Mouse (Mus musculus) left cerebral cortex, postnatal 10 days (tissue): ENCODE results near the gene Hirip3. TPM values are rescaled to one million over a fixed set of nuclear protein-coding genes. Genes with fewer than 3 reads are reported as not detected.
A peak's percentile ranks its signal among the peaks of the same experiment; 100 is the strongest.

Experiments used
- DNase-seq, 2 experiments: peaks; one replicate each; pipeline ENCODE4 v3.0.0; 2021 to 2022; ENCODE audit warnings: low spot score in 2 of 2, mixed read lengths in 1 of 2; ENCODE audit errors: extremely low spot score in 1 of 2
- intact Hi-C: fragments of 180-260 bp; cut with DNase I; formaldehyde crosslinking; loops from one replicate; pipeline ENCODE4 v1.15.1; 2025
- total RNA-seq, 2 experiments: library from RNA; stranded (reverse); gene quantifications; 2 replicates each; pipeline ENCODE4 v1.2.3; 2021

Gene Hirip3
- total RNA-seq, 2 experiments from 2014 or later: 32.4 to 41.1 TPM

DNA sequence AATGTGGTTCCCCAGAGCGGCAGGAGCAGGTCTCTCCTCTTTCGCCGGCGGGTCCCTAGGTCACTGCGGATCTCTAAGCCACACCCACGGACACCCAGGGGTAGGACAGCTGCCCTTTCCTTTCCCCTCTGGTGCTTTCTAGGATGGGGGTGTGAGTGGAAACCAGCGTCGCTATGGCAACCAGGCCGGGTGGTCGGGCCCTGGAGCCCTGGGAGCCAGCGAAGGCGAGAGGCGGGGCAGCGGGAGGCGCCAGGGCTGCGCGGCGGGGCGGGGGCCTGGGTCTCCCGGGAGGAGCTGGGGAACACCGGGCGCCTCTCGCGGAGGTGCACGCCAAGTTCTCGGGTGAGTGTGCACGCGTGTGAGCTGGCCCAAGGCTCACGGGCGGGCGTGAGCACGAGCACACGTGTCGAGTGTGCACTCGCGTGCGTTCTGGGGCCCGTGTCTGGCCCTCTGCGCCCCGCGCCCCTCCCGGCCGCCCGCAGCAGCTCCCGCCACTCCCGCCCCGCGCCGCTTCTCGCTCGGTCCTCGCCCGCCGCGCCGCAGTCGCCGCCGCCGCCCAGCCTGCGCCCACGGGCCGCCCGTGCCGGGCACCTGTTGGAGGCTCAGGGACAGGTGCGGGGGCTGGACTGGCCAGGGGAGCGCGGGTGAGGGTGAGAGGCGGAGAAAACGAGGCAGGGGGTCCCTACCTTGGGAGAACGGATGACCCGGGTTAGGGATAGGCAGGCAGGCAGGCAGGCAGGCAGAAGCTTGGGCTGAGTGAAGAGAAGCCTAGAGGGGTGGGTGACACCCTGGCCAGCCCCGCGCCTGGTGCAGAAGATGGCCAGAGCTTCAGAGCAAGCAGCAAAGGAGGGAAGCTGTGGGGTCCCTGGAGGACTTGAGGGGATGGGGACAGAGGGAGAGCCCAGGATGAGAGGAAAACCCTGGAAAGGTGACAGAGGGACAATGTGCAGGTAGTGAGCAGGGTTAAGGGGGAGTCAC is 14.1 kb upstream of the Hirip3 start:
- intact Hi-C loops: no loop called here
- peak in 1 of 2 experiments; percentile 74 for DNase-seq

DNA sequence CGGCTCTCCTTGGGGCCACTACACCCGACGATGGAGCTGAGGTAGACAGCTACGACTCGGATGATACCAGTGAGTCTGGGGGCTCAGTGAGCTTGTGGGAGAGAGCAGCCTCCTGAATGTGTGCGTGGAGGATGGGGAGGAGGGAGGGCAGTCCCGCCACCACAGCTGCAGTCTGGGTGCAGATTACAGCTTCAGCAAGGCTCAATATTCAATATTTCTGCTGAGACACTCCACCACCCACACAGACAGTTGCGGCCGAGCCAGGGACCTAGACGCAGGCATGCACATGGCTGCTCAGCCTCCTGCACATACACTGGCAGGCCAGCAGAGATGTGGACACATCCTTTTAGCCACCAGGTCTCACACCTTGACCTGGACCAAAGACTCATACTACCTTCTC is 13.0 kb upstream of the Hirip3 start:
- peak in 1 of 2 experiments; percentile 49 for DNase-seq
- intact Hi-C loops: no loop called here

DNA sequence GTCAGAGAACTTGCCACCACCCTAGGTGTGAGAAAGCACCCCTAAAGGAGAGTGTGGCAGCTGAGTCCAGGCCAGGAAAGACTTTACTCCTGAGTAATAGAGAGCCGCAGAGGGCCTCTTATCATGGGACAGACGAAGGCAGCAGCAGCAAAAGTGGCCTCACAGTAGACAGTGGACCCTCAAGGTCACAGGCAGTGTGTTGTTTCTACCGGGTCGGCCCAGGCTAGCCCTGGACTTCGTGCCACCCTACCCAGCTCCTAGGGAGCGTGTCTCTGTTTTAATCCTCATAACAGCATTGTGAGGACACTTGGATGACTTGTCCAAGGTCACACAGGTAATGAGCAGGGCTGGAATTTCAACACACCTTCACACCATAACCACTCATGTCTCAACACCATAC is 11.6 kb upstream of the Hirip3 start:
- intact Hi-C loops: no loop called here
- no peak for DNase-seq

DNA sequence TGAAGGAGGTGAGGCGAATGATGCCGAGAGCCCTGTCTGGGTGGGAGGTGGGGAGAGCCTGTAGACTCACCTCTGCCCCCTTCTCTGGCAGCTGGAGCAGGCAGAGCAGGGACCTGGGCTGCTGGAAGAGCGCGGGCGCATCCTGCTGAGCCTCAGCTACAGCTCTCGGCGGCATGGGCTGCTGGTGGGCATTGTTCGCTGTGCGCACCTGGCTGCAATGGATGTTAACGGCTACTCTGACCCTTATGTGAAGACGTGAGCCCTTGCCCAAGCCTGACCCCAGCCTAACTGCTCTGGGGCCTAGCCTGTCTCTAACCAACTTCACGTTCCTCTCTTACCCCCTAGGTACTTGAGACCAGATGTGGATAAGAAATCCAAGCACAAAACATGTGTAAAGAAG is 10.6 kb upstream of the Hirip3 start:
- no peak for DNase-seq
- intact Hi-C loops: no loop called here

DNA sequence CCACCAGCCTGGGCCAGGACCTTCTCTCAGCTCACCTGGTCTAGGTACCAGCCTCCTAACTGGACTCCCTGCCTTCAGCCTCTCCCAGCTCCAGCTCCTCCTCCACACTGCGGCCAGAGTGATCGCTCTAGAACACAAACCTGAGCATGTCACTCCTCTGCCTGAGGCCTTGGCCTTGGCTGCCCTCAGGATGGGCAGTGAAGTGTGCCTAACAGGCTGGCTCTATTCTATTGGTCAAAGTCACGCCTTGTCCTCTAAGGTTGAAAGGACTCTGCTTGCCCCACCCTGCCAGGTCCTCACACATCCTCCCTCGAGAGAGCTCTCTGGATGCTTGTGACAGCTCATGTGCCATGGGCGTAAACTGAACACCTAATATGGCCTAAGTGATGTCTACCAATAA is 8.3 kb upstream of the Hirip3 start:
- intact Hi-C loops: no loop called here
- peak in 1 of 2 experiments; percentile 16 for DNase-seq

DNA sequence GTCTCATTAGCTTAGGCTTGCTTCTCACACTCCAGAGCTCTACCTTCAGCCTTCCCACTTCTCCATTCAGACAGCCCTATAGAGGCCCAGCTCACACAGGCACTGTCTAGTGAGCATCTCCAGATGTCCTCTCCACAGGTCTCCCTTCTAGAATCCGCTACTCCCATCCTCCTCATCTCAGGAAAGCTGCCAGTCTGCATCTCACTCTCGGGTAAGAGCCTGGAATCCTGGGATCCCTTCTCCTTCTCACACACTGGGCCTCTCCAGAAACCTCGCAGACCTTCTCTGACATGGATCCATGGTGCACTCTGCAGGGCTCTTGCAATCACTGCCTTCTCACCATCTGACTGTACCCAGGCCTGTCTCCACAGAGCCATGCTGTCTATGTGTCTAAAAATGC is 6.1 kb upstream of the Hirip3 start:
- intact Hi-C loops: no loop called here
- peak in 1 of 2 experiments; percentile 17 for DNase-seq

DNA sequence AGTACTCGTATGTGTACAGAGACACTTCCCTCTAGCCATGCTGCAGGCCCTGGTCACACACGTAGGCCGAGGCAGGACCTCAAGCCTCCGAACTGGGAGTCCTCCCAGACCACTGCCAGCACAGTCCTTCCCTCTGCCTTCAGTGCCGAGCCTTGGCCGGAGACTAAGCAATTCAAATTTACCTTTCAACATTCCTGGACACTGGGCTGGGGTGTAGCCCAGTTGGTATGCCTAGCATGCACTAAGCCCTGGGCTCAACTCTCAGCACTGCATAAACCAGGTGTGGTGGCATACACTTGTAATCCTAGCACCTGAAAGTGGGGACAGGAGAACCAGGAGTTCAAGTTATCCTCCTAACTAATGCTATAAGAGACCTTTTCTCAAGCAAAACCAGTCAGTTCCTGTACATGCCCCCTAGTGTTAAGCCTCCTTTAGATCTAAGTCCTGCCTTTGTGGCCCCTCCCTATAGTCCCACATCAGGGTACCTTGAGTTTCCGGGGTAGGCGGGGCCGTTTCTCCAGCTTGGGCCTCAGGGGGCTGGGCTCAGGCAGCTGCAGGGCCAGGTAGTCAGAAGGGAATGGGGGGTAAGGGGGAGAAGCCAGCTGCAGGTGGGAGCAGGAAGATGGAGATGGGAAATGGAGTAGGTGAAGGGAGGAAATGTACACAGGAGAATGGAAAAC is 4.9 kb upstream of the Hirip3 start:
- peak in 1 of 2 experiments; percentile 24 for DNase-seq
- intact Hi-C loops: no loop called here

DNA sequence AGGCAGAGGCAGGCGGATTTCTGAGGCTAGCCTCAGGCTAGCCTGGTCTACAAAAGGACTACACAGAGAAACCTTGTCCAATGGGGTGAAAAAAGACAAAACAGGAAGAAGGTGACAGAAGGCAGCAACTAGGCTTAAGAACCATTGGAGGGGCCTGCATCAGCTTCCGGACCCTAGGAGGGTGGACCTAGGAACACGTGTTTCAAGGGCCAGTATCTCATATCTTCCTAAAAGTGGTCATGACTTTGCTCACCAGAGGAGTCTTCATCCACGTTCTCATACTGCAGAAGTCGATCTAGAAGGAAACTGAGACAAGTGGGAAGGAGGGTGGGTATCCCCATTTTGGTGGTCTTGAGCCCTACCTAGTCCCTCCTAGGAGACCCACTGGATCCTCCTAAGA is 785 bp upstream of the Hirip3 start:
- DNase-seq: no peak

DNA sequence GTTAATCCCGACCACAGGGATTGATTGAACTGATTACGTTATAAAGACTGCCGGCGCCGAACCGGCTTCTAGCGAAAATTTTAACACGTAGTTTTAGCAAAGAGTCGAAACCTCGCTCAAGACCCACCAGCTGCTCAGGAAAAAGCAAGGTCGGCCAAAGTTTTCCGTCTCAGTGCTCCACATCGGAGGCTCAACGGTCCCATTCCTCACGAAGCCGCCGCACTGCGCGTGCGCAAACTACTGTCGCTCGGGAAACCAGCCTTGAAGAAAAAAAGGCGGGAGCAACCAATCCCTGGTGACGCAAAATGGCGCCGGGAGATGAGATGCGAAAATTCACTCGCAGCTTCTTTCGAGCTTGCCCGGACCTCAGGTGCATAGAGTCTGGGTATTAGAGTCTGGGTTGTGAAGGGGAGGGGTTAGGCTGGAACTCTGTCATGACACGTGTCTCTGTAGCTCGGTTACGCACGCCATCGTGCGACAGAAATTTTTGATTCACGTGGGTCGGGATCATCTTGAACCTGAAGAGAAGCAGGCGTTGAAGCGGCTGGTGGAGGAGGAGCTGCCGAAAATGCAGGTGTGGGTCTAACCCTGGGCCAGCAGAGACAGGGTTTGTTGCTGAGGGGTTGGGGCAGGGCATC is 494 bp downstream of the Hirip3 start, which contains the start of gene Ino80e:
Ino80e (minus strand) TSS at position 231 of the 638 bp plus-strand sequence.
- DNase-seq: peak; percentile 94 to 96
- intact Hi-C loops: no loop called here

More for the DNA sequence above, 785 bp upstream of the Hirip3 start:
- intact Hi-C loops: loop anchor here (2.0 kb wide), 1 partner anchor 38 kb away; no protein-coding TSS in a partner anchor

DNA sequence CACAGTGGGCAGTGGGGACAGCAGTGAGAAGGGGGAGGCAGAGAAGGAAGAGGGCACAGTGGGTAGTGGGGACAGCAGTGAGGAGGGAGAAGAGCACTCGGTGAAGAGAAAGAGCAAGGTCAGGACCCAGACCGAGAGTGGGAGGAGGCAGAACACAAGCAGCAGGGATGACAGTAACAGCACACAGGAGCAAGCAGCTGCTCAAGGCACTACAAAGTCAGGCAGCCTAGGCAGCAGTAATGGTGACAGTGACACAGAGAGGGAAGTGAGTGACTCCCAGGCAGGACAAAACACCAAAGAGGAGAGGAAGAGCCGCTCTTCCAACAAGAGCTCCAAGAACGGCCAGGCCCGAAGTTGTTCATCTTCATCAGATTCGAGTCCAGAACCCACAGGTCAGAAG is 2.0 kb downstream of the Hirip3 start:
- DNase-seq: no peak
- intact Hi-C loops: no loop called here

DNA sequence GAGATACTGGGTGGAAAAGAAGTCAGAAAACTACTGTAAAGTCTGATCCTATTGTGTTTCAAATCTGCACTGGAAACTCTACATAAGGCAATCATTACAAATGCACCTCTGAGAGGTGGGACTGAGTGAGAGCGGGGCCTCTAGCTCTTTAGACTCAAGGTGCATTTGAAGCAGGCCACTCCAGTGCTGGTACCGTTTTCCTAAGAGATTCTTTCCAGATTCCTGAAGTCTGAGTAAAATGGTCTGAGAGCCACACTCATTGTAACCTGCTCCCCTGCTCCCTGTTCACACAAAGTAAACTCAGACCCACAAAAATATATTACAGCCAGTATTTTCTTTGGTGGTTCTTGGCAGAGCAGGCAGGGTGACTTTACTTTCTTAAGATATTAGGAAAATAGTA is 5.8 kb downstream of the Hirip3 start:
- intact Hi-C loops: no loop called here
- DNase-seq: no peak

DNA sequence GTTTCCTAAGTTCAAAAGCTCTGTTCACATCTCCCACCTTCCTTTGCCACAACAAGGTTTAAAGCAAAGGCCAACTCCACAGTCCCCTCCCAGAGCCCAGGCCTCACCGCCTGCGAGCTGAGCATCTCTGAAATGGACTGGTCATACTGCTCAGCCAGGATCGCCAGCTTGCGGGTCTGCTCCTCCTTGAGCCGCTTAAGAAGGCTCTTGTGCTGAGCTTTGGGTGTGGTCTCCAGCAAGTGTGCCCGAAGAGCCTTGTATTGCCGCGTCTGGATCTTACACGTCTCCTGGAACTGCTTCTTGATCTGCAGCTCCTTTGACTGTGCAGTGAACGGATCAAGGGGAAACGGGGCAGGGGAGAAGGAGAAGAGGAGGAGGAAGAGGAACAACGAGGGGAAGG is 6.2 kb downstream of the Hirip3 start:
- intact Hi-C loops: no loop called here
- DNase-seq: no peak

DNA sequence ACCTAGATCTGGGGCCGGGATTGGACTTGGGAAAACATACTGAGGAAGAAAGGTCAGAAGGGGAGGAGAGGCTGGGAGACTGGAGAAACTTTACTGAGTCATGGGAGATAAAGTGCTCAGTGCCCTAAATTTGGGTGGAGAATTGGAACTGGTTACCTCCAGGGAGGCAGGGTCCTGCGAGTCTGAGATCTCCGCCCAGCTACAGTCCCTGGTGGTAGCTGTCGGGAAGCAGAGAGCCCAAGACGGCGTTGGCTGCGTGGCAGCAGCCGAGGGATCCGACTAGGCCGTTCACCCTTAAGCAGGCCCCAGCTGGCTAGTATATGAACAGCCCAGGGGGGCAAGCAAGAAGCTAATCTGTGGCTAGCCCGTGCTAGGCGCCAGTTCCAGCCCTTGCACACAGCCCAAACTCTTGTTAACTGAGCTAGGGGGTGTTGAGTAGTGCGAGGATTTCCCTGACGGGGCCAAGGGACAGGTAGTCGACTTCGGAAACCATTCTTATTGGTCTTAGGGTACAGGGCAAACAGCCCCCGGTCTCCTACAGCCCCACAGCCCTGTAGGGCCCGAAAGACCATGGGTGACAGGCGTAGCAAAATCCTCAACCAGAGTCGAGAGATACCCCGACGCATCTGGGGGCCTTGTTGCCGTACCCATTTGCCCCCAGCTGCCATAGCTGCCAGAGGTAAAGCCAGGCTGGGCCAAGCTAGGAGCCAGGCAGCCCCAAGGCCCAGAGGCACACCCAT is 8.2 kb downstream of the Hirip3 start:
- intact Hi-C loops: no loop called here
- no peak for DNase-seq

DNA sequence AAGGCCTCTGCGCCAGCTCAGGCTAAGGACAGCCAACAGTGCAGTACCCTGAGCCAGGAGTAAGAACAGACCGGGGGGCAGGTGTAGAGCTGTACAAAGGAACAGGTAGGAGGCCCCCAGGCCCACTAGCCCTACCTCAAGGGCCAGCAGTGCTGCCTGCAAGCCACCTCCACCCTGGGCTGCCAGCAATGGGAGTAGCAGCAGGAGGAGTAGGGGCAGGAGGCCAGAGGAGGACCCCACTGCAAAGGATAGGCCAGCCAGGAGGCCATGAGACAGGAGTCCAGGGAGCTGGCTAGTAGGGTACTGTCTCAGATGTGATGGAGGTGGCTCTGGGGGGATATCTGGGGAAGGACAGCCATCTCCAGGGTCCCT is 8.7 kb downstream of the Hirip3 start:
- intact Hi-C loops: no loop called here
- DNase-seq: peak in 1 of 2 experiments; percentile 16

DNA sequence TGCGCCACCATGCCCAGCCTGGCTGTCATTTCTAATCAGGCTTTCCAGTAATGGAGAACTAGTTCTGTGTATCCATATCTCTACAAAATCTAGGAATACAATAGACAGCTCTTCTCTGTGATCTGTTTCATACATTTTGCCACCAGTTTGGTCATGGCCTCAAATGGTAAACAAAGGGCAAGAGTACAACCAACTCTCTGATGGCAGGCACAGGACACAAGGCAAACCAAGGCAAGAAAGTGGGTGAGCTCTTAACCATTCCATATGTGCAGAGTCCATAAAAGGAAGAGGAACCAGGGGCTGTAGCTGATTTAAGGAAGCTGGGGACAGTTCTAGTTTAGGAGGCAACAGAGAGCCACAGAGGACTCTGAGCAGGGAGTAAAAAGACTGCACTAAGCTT is 15.5 kb downstream of the Hirip3 start:
- DNase-seq: no peak
- intact Hi-C loops: loop anchor here (5.0 kb wide), 1 partner anchor 85 kb away; no protein-coding TSS in a partner anchor

DNA sequence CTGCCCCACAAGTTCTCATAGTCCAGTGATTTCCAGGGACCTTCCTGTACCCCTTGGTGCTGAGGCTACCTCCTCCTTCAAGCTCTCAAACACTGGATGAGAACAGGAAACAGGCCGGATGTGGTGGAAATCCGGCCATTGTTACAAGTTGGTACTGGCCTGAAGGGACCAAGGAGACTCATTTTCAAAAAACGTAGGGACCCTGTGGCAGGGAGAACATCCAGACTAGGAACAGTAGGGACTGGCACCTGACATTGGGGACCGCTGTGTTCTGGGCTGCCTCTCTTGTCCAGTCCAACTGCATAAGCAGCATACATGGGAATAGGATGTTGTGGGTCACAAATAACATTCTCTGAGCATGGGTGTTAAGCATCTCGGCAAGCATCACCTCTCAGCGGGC is 19.3 kb downstream of the Hirip3 start:
- no peak for DNase-seq
- intact Hi-C loops: no loop called here

DNA sequence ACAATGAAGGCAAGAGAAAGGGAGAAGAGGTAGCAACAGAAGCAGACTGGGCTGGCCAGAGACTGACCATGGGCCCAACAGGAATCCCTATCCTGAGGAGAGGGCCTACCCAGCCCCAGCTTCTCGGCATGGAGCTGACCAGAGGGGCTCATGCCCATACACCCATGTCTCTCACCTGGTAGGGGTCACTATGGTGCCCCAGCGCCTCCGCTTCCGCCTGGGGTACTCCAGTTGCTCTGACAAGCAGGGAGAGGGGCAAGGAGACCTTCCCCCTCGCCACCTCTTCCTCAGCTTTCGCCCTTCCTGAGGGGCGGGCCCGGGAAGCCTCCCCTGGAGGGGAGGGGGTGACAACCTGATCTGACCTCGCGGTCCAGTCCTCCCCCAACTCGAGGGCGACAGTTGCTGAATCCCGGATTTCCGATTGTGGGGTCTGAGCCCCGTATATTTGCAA is 22.0 kb downstream of the Hirip3 start:
- no peak for DNase-seq
- intact Hi-C loops: no loop called here

DNA sequence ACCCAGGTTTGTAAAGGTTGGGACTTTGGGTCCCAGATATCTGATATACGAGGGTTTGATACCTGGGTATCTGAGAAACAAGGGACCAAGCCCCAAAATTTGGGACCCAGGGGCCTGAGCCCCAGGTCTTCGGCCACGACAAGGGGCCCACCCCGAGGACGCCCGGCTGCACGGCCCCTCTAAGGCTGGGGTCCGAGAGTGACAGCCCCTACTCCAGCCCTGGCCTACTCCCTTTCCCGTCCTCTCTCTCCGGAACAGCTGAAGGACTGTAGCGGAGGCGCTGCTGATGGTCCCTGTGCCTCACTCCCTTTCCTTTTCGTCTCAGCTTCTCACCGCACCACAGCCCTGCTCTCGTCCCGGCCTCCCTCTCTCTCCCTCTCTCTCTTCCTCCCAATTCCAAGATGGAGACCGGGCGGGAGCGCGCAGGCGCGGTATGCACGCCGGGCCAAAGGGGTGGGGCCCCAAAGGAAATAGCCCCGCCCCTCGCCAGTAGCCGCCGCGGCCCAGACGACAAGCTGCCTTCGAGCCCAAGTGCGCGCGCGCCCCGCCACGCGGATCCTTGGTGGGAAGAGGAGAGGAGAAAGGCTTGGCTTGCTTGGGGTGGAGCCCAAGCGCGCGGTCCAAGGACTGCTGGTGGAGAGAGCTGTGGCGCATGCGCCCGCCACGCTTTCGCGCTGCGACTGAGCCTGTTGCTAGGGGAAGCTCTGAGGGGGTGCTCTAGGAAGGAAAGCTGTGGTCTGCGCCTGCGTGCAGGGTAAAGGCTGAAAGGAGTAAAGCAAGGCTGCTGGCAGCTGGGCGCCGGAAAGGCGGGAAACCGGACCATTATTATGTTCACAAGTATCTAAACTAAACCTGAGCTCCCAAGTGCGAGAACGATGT is 22.8 kb downstream of the Hirip3 start, which contains the start of gene Taok2:
Taok2 (minus strand) TSS at position 418 of the 879 bp plus-strand sequence.
- intact Hi-C loops: no loop called here
- DNase-seq: peak; percentile 97 to 99
